Mouse (Mus musculus) liver, embryonic 15.5 days (tissue): ENCODE measurements around the gene Kri1. TPM values are rescaled to one million over a fixed set of nuclear protein-coding genes. Genes with fewer than 3 reads are reported as not detected.
"Not testable (repeated sequence)": the region's sequence is repeated elsewhere in the genome, so short reads cannot be mapped to it uniquely, and the experiment has no call there.

ENCODE experiments used
- ATAC-seq: fragments of 200-750 bp; cut with Nextera tagmentation; 2 replicates; pipeline ENCODE4 v1.8.0; 2017; ENCODE audit warnings: moderate number of reproducible peaks, mild to moderate bottlenecking, moderate library complexity; ENCODE audit not compliant: insufficient read depth
- H3K27ac ChIP-seq: fragments of 300-500 bp; sonication (generic); replicated peaks from 2 replicates; pipeline ENCODE4 v1.5.1; 2015; ENCODE audit warnings: mild to moderate bottlenecking, inconsistent platforms
- H3K27me3 ChIP-seq: fragments of 300-500 bp; sonication (generic); 2 replicates; pipeline ENCODE4 v1.6.1; 2015; ENCODE audit warnings: mild to moderate bottlenecking, inconsistent platforms
- H3K36me3 ChIP-seq: fragments of 300-500 bp; sonication (generic); replicated peaks from 2 replicates; pipeline ENCODE4 v1.6.1; 2015; ENCODE audit warnings: moderate library complexity, mild to moderate bottlenecking, inconsistent platforms
- H3K4me1 ChIP-seq: fragments of 300-500 bp; sonication (generic); replicated peaks from 2 replicates; pipeline ENCODE4 v1.6.1; 2015; ENCODE audit warnings: inconsistent platforms
- H3K4me2 ChIP-seq: fragments of 300-500 bp; sonication (generic); 2 replicates; pipeline ENCODE4 v1.6.1; 2015; ENCODE audit warnings: moderate library complexity, mild to moderate bottlenecking, inconsistent platforms
- H3K4me3 ChIP-seq: fragments of 300-500 bp; sonication (generic); replicated peaks from 2 replicates; pipeline ENCODE4 v1.5.1; 2015; ENCODE audit warnings: mild to moderate bottlenecking, inconsistent platforms
- H3K9ac ChIP-seq: fragments of 300-500 bp; sonication (generic); 2 replicates; pipeline ENCODE4 v1.6.1; 2015; ENCODE audit warnings: moderate library complexity, mild to moderate bottlenecking, inconsistent platforms
- H3K9me3 ChIP-seq: fragments of 300-500 bp; sonication (generic); replicated peaks from 2 replicates; pipeline ENCODE4 v1.6.1; 2016; ENCODE audit warnings: inconsistent platforms
- WGBS: fragments of 180-500 bp; shearing (Covaris S2); methylation state at CpG from one replicate; pipeline ENCODE4 v1.1.7; 2015; ENCODE audit warnings: mixed read lengths; ENCODE audit not compliant: insufficient replicate concordance; 5-methylcytosine and 5-hydroxymethylcytosine counted together
- polyA plus RNA-seq: library from polyadenylated mRNA; unstranded; fragments of >200 nt; fragmentation: Nextera tagmentation; extraction: Ambion mirVana; gene quantifications from 2 replicates; pipeline ENCODE4 v1.2.1, GENCODE M21; 2015

Kri1 gene
- polyA plus RNA-seq, 1 experiment from 2014 or later = 6.0 TPM

- H3K9ac ChIP-seq = peak overlapping the region; percentile 13; the same call in 1 of the 2 replicates
- peaks cover 47% of the 10 kb centered on the region for H3K4me1 ChIP-seq
- peak; percentile 35 for ATAC-seq
- peak overlapping the region; percentile 67 for H3K4me2 ChIP-seq
- no peaks in the 10 kb centered on the region for H3K27me3 ChIP-seq
- peak overlapping the region; percentile 32 for H3K4me3 ChIP-seq
- peak overlapping the region; percentile 71 for H3K27ac ChIP-seq
- H3K9me3 ChIP-seq = no peaks in the 10 kb centered on the region
- WGBS = 13% methylated on average over 16 of the region's 16 CpGs
- H3K36me3 ChIP-seq = peaks cover 33% of the 10 kb centered on the region
Measured at GRCm38 (mm10) chr9:21227342-21227741, 60.4 kb downstream of the Kri1 start.

- Histone ChIP-seq H3K4me3 (peak overlapping the region; percentile 51), H3K9me3 (no peaks in the 10 kb centered on the region), H3K27ac (peak overlapping the region; percentile 59), H3K4me1 (peaks cover 55% of the 10 kb centered on the region), H3K9ac (peak overlapping the region; percentile 18; the same call in 1 of the 2 replicates), H3K27me3 (no peaks in the 10 kb centered on the region), H3K4me2 (peak overlapping the region; percentile 76), H3K36me3 (peaks cover 13% of the 10 kb centered on the region)
- 6% methylated on average over 7 of the region's 7 CpGs for WGBS
- ATAC-seq = no peak
Measured at GRCm38 (mm10) chr9:21225415-21225758, 62.4 kb downstream of the Kri1 start.

GRCm38 (mm10) chr9:21224576-21225414 lies 63.0 kb downstream of the Kri1 start:
- Histone ChIP-seq H3K4me2 (peak overlapping the region; percentile 76), H3K27me3 (no peaks in the 10 kb centered on the region), H3K9ac (peak overlapping the region; percentile 18; the same call in 1 of the 2 replicates), H3K4me3 (peak overlapping the region; percentile 51), H3K4me1 (peaks cover 55% of the 10 kb centered on the region), H3K36me3 (peaks cover 8% of the 10 kb centered on the region), H3K27ac (peak overlapping the region; percentile 59), H3K9me3 (0 out of 2 replicates have a peak, but pooled peaks cover 3% of the 10 kb centered on the region)
- ATAC-seq = peak; percentile 45
- 16% methylated on average over 26 of the region's 26 CpGs for WGBS

- WGBS = 78% methylated on average over 6 of the region's 6 CpGs
- Histone ChIP-seq H3K9me3 (0 out of 2 replicates have a peak, but pooled peaks cover 4% of the 10 kb centered on the region), H3K27ac (no peak overlapping the region), H3K4me3 (no peak overlapping the region), H3K9ac (no peak overlapping the region), H3K27me3 (no peaks in the 10 kb centered on the region), H3K36me3 (no peaks in the 10 kb centered on the region), H3K4me2 (no peak overlapping the region), H3K4me1 (peaks cover 55% of the 10 kb centered on the region)
- ATAC-seq = no peak
Measured at GRCm38 (mm10) chr9:21223906-21224305, 63.9 kb downstream of the Kri1 start.

GRCm38 (mm10) chr9:21223490-21223889 lies 64.3 kb downstream of the Kri1 start:
- H3K4me2 ChIP-seq, H3K36me3 ChIP-seq, H3K9ac ChIP-seq, H3K9me3 ChIP-seq, ATAC-seq, H3K4me3 ChIP-seq, H3K27ac ChIP-seq, H3K27me3 ChIP-seq: not testable (repeated sequence)
- H3K4me1 ChIP-seq = peaks cover 55% of the 10 kb centered on the region
- 91% methylated on average over 2 of the region's 2 CpGs for WGBS

Other genes starting within 250 kb of the Kri1 start
- 0.63 TPM in 1 of 2 replicates, not detected in the other for gene Zglp1, start 220.9 kb downstream of the Kri1 start, polyA plus RNA-seq
- 0.18 and 0.50 TPM in 2 replicates for gene Gm49373, start 214.9 kb downstream of the Kri1 start, polyA plus RNA-seq
- gene Fdx1l, start 214.4 kb downstream of the Kri1 start, polyA plus RNA-seq = 29.1 and 31.1 TPM in 2 replicates
- 1.9 and 2.4 TPM in 2 replicates for gene Gm38431, start 196.0 kb downstream of the Kri1 start, polyA plus RNA-seq
- gene Raver1, start 196.0 kb downstream of the Kri1 start, polyA plus RNA-seq = 21.7 and 23.4 TPM in 2 replicates
- 7.4 and 8.8 TPM in 2 replicates for gene Tyk2, start 156.7 kb downstream of the Kri1 start, polyA plus RNA-seq
- gene Cdc37, start 138.0 kb downstream of the Kri1 start, polyA plus RNA-seq = 115 and 122 TPM in 2 replicates
- gene Pde4a, start 122.3 kb downstream of the Kri1 start, polyA plus RNA-seq = 1.7 and 1.8 TPM in 2 replicates
- 27.9 and 30.5 TPM in 2 replicates for gene Keap1, start 48.6 kb downstream of the Kri1 start, polyA plus RNA-seq
- gene S1pr5, start 39.5 kb downstream of the Kri1 start, polyA plus RNA-seq = 0.06 and 0.07 TPM in 2 replicates
- 97.2 and 118 TPM in 2 replicates for gene Atg4d, start 22.7 kb downstream of the Kri1 start, polyA plus RNA-seq
- 129 and 144 TPM in 2 replicates for gene Cdkn2d, start 3.4 kb upstream of the Kri1 start, polyA plus RNA-seq
- 0.28 and 0.68 TPM in 2 replicates for gene Ap1m2, start 24.4 kb upstream of the Kri1 start, polyA plus RNA-seq
- gene Slc44a2, start 32.7 kb upstream of the Kri1 start, polyA plus RNA-seq = 16.7 and 17.6 TPM in 2 replicates
- 38.8 and 42.2 TPM in 2 replicates for gene Ilf3, start 79.9 kb upstream of the Kri1 start, polyA plus RNA-seq
- 17.4 and 20.0 TPM in 2 replicates for gene Qtrt1, start 123.9 kb upstream of the Kri1 start, polyA plus RNA-seq
- 52.9 and 58.5 TPM in 2 replicates for gene Dnm2, start 136.9 kb upstream of the Kri1 start, polyA plus RNA-seq
- gene Tmed1, start 222.3 kb upstream of the Kri1 start, polyA plus RNA-seq = 31.5 and 33.6 TPM in 2 replicates
- gene AB124611, start 238.2 kb upstream of the Kri1 start, polyA plus RNA-seq = 9.5 and 10.5 TPM in 2 replicates